Mouse (Mus musculus) E14TG2a.4 (cell line): Measurements from ENCODE around the gene Mettl21a.
A peak's percentile ranks its signal among the peaks of the same experiment; 100 is the strongest.

Source experiments
- H3K27me3 ChIP-seq: 2 replicates; pipeline ENCODE4 v1.6.1; 2014; ENCODE audit warnings: low read length, control low read depth; ENCODE audit not compliant: insufficient read depth
- H3K36me3 ChIP-seq: 2 replicates; pipeline ENCODE4 v1.6.1; 2014; ENCODE audit warnings: low read length, control low read depth; ENCODE audit not compliant: insufficient read depth
- H3K4me1 ChIP-seq: replicated peaks from 2 replicates; pipeline ENCODE4 v1.6.1; 2014; ENCODE audit warnings: low read depth, low read length, control low read depth
- H3K4me3 ChIP-seq: replicated peaks from 2 replicates; pipeline ENCODE4 v1.5.1; 2014; ENCODE audit warnings: mild to moderate bottlenecking, low read length
- H3K9me3 ChIP-seq: 2 replicates; pipeline ENCODE4 v1.6.1; 2014; ENCODE audit warnings: low read length, control low read depth
- CTCF ChIP-seq: conservative IDR thresholded peaks from 2 replicates; pipeline ENCODE4 v1.5.1; 2014; ENCODE audit warnings: low read length
- NANOG ChIP-seq: IDR thresholded peaks from 2 replicates; pipeline ENCODE4 v1.6.1; 2014; ENCODE audit warnings: borderline replicate concordance, low read length, mixed read lengths
- POU5F1 ChIP-seq: IDR thresholded peaks from 2 replicates; pipeline ENCODE4 v1.6.1; 2014; ENCODE audit warnings: low read length, borderline replicate concordance

The Mettl21a gene

GRCm38 (mm10) chr1:64617715-64617984, 608 bp upstream of the Mettl21a start:
- Histone ChIP-seq H3K36me3 (peaks cover 30% of the 10 kb centered on the region), H3K9me3 (no peaks in the 10 kb centered on the region), H3K4me3 (peak overlapping the region; percentile 95), H3K4me1 (peaks cover 28% of the 10 kb centered on the region), H3K27me3 (no peaks in the 10 kb centered on the region)
- no peak for TF ChIP-seq NANOG
- TF ChIP-seq CTCF, result no peak; the same call in 1 of the 2 replicates
- no peak for TF ChIP-seq POU5F1

GRCm38 (mm10) chr1:64616531-64616880, 536 bp downstream of the Mettl21a start:
- peak overlapping the region; percentile 95 for H3K4me3 ChIP-seq
- TF ChIP-seq NANOG (no peak), POU5F1 (no peak), CTCF (no peak)

GRCm38 (mm10) chr1:64616076-64616475, 966 bp downstream of the Mettl21a start:
- no peak for TF ChIP-seq NANOG
- no peak for TF ChIP-seq CTCF
- no peak for TF ChIP-seq POU5F1
- peaks cover 38% of the 10 kb centered on the region for H3K36me3 ChIP-seq

More at GRCm38 (mm10) chr1:64616531-64616880, 536 bp downstream of the Mettl21a start:
- peaks cover 27% of the 10 kb centered on the region for H3K4me1 ChIP-seq
- no peaks in the 10 kb centered on the region for H3K9me3 ChIP-seq
- peaks cover 36% of the 10 kb centered on the region for H3K36me3 ChIP-seq
- H3K27me3 ChIP-seq, result no peaks in the 10 kb centered on the region

GRCm38 (mm10) chr1:64615531-64615991, 1.5 kb downstream of the Mettl21a start:
- H3K9me3 ChIP-seq, result no peaks in the 10 kb centered on the region
- H3K36me3 ChIP-seq, result peaks cover 41% of the 10 kb centered on the region
- peaks cover 30% of the 10 kb centered on the region for H3K4me1 ChIP-seq
- no peaks in the 10 kb centered on the region for H3K27me3 ChIP-seq
- no peak overlapping the region for H3K4me3 ChIP-seq
- TF ChIP-seq NANOG, result no peak
- TF ChIP-seq CTCF, result no peak
- TF ChIP-seq POU5F1, result no peak

More at GRCm38 (mm10) chr1:64616076-64616475, 966 bp downstream of the Mettl21a start:
- H3K9me3 ChIP-seq, result no peaks in the 10 kb centered on the region
- no peaks in the 10 kb centered on the region for H3K27me3 ChIP-seq
- peaks cover 30% of the 10 kb centered on the region for H3K4me1 ChIP-seq
- H3K4me3 ChIP-seq, result peak overlapping the region; percentile 95

GRCm38 (mm10) chr1:64614801-64615345, 2.2 kb downstream of the Mettl21a start:
- Histone ChIP-seq H3K27me3 (no peaks in the 10 kb centered on the region), H3K4me1 (peaks cover 35% of the 10 kb centered on the region), H3K36me3 (peaks cover 48% of the 10 kb centered on the region), H3K4me3 (no peak overlapping the region), H3K9me3 (no peaks in the 10 kb centered on the region)
- TF ChIP-seq NANOG (no peak), CTCF (no peak), POU5F1 (no peak)

GRCm38 (mm10) chr1:64614311-64614710, 2.7 kb downstream of the Mettl21a start:
- H3K27me3 ChIP-seq, result no peaks in the 10 kb centered on the region
- no peaks in the 10 kb centered on the region for H3K9me3 ChIP-seq
- H3K4me3 ChIP-seq, result no peak overlapping the region
- peaks cover 35% of the 10 kb centered on the region for H3K4me1 ChIP-seq
- peaks cover 53% of the 10 kb centered on the region for H3K36me3 ChIP-seq
- TF ChIP-seq POU5F1 (no peak), CTCF (no peak), NANOG (no peak)

GRCm38 (mm10) chr1:64609976-64610375, 7.1 kb downstream of the Mettl21a start:
- H3K36me3 ChIP-seq, result peaks cover 83% of the 10 kb centered on the region
- H3K27me3 ChIP-seq, result no peaks in the 10 kb centered on the region
- TF ChIP-seq CTCF (no peak), POU5F1 (no peak)
- peaks cover 10% of the 10 kb centered on the region; the same call in 1 of the 2 replicates for H3K4me1 ChIP-seq
- no peaks in the 10 kb centered on the region for H3K9me3 ChIP-seq
- H3K4me3 ChIP-seq, result no peak overlapping the region

GRCm38 (mm10) chr1:64609145-64609544, 7.9 kb downstream of the Mettl21a start:
- Histone ChIP-seq H3K9me3 (no peaks in the 10 kb centered on the region), H3K4me3 (no peak overlapping the region), H3K27me3 (no peaks in the 10 kb centered on the region), H3K4me1 (peaks cover 8% of the 10 kb centered on the region; the same call in 1 of the 2 replicates), H3K36me3 (peaks cover 82% of the 10 kb centered on the region)
- TF ChIP-seq POU5F1 (no peak), CTCF (no peak), NANOG (no peak)

- TF ChIP-seq CTCF, result no peak
- no peak for TF ChIP-seq POU5F1
- TF ChIP-seq NANOG, result no peak
- Histone ChIP-seq H3K27me3 (no peaks in the 10 kb centered on the region), H3K36me3 (peaks cover 55% of the 10 kb centered on the region), H3K9me3 (no peaks in the 10 kb centered on the region), H3K4me1 (no peaks in the 10 kb centered on the region), H3K4me3 (no peak overlapping the region)
Measured at GRCm38 (mm10) chr1:64603381-64603780, 13.7 kb downstream of the Mettl21a start.
